ENCODE assay signal across 10 mouse cellular contexts in genomic region chr4:54331588-54332211, GRCm38 (mm10).
DNase-seq lines count a peak whose midpoint lies in the region; ATAC-seq and TF ChIP-seq lines count a peak whose summit lies in the region.
"Had no signal": no experiment of that assay in that cellular context is flagged by ENCODE, and none has a peak within 500 bp of the region (broad histone marks: within the 10 kb centered on the region; RNA-seq: fewer than 3 reads in every experiment).

No protein-coding gene starts in this region.

- no peaks in the 10 kb centered on the region for H3K36me3 ChIP-seq in kidney, embryonic 15.5 days
- no peaks in the 10 kb centered on the region for H3K36me3 ChIP-seq in hindbrain, embryonic 11.5 days (ENCODE audit: control insufficient read depth, insufficient read depth, low read length)
- no peaks in the 10 kb centered on the region for H3K36me3 ChIP-seq in midbrain, postnatal 0 days (ENCODE audit: insufficient read depth, low read length)

- no peak overlapping the region for H3K9ac ChIP-seq in kidney, embryonic 15.5 days
- no peak overlapping the region for H3K9ac ChIP-seq in hindbrain, embryonic 11.5 days (ENCODE audit: low read depth, low read length)
- H3K9ac ChIP-seq in midbrain, postnatal 0 days (replicated peaks; ENCODE audit: low read length, poor library complexity, severe bottlenecking): no peak overlapping the region

- TF ChIP-seq CTCF in midbrain, postnatal 0 days (IDR thresholded peaks at IDR 0.05): no peak

- H3K4me3 ChIP-seq in kidney, embryonic 15.5 days (replicated peaks): no peak overlapping the region
- H3K4me3 ChIP-seq in hindbrain, embryonic 11.5 days (ENCODE audit: low read depth, low read length): no peak overlapping the region
- H3K4me3 ChIP-seq in midbrain, postnatal 0 days (ENCODE audit: low read depth, low read length): no peak overlapping the region

- no peaks in the 10 kb centered on the region for H3K9me3 ChIP-seq in kidney, embryonic 15.5 days (replicated peaks)
- H3K9me3 ChIP-seq in hindbrain, embryonic 11.5 days (ENCODE audit: control insufficient read depth, low read length): no peaks in the 10 kb centered on the region
- no peaks in the 10 kb centered on the region for H3K9me3 ChIP-seq in midbrain, postnatal 0 days (ENCODE audit: low read length)

- no peaks in the 10 kb centered on the region for H3K4me1 ChIP-seq in kidney, embryonic 15.5 days
- H3K4me1 ChIP-seq in hindbrain, embryonic 11.5 days (replicated peaks; ENCODE audit: control insufficient read depth, insufficient read depth, low read length): 0 out of 2 replicates have a peak, but pooled peaks cover 2% of the 10 kb centered on the region
- no peaks in the 10 kb centered on the region; the same call in 1 of the 2 replicates for H3K4me1 ChIP-seq in midbrain, postnatal 0 days (ENCODE audit: insufficient read depth, low read length)

- 45% methylated on average over 12 of the region's 12 CpGs for WGBS in kidney, embryonic 15.5 days
- 37% methylated on average over 12 of the region's 12 CpGs for WGBS in hindbrain, embryonic 11.5 days
- 35% methylated on average over 12 of the region's 12 CpGs for WGBS in midbrain, postnatal 0 days

- no peak for DNase-seq in kidney, adult 9 months
- DNase-seq in embryo, embryonic 9.5 days (ENCODE audit: extremely low spot score): peak; percentile 22
- DNase-seq in hindbrain, embryonic 11.5 days (ENCODE audit: low spot score): no peak
- peak; percentile 14 for DNase-seq in midbrain, postnatal 0 days (ENCODE audit: low spot score)
- no peak for DNase-seq in cerebellum, adult 8-10 months
- DNase-seq in gastrocnemius, postnatal 4 days (ENCODE audit: low spot score in 2 of 2): no peak
- DNase-seq in thymus, adult 18-20 months: no peak
- DNase-seq: kidney, postnatal 10 days; spleen, adult 18-20 months had no signal

- no peak overlapping the region for H3K4me2 ChIP-seq in kidney, embryonic 15.5 days
- H3K4me2 ChIP-seq in hindbrain, embryonic 11.5 days (replicated peaks; ENCODE audit: low read depth, low read length): no peak overlapping the region
- H3K4me2 ChIP-seq in midbrain, postnatal 0 days (ENCODE audit: low read depth, low read length, poor library complexity, severe bottlenecking): no peak overlapping the region

- ATAC-seq in kidney, embryonic 15.5 days (replicated peaks; ENCODE audit: low FRiP score): peak; percentile 29; the same call in 1 of the 2 replicates
- no peak for ATAC-seq in hindbrain, embryonic 11.5 days (ENCODE audit: low FRiP score)
- ATAC-seq in midbrain, postnatal 0 days (ENCODE audit: low FRiP score): no peak

- no peaks in the 10 kb centered on the region for H3K27me3 ChIP-seq in kidney, embryonic 15.5 days
- no peaks in the 10 kb centered on the region for H3K27me3 ChIP-seq in hindbrain, embryonic 11.5 days (ENCODE audit: control insufficient read depth, insufficient read depth, low read length)
- no peaks in the 10 kb centered on the region for H3K27me3 ChIP-seq in midbrain, postnatal 0 days (ENCODE audit: insufficient read depth, low read length)

- H3K27ac ChIP-seq in kidney, embryonic 15.5 days: no peak overlapping the region
- H3K27ac ChIP-seq in hindbrain, embryonic 11.5 days (ENCODE audit: low read depth, low read length): peak overlapping the region; percentile 45; the same call in 1 of the 2 replicates
- H3K27ac ChIP-seq in midbrain, postnatal 0 days (ENCODE audit: low read depth, low read length): no peak overlapping the region

Comparison
In these comparisons a context has a peak if more than half of its experiments do, and no peak if none do; other contexts are left out.
1. DNase-seq: peak in embryo, embryonic 9.5 days (single experiment) and midbrain, postnatal 0 days (single experiment); none in kidney, adult 9 months (single experiment), hindbrain, embryonic 11.5 days (single experiment), cerebellum, adult 8-10 months (single experiment), gastrocnemius, postnatal 4 days (0 of 2) and thymus, adult 18-20 months (0 of 2).